Mouse (Mus musculus) liver, embryonic 12.5 days (tissue): ENCODE results near the gene Syne3. TPM values are rescaled to one million over a fixed set of nuclear protein-coding genes. Genes with fewer than 3 reads are reported as not detected.

Experiments used
- ATAC-seq: fragments of 200-750 bp; cut with Nextera tagmentation; 2 replicates; pipeline ENCODE4 v1.8.0; 2017; ENCODE audit warnings: moderate number of reproducible peaks, mild to moderate bottlenecking, moderate library complexity
- H3K27ac ChIP-seq: fragments of 300-500 bp; sonication (generic); 2 replicates; pipeline ENCODE4 v1.5.1; 2016; ENCODE audit warnings: mild to moderate bottlenecking
- H3K27me3 ChIP-seq: fragments of 300-500 bp; sonication (generic); replicated peaks from 2 replicates; pipeline ENCODE4 v1.6.1; 2016; ENCODE audit warnings: mild to moderate bottlenecking, moderate library complexity
- H3K36me3 ChIP-seq: fragments of 300-500 bp; sonication (generic); 2 replicates; pipeline ENCODE4 v1.6.1; 2016; ENCODE audit warnings: mild to moderate bottlenecking, moderate library complexity
- H3K4me1 ChIP-seq: fragments of 300-500 bp; sonication (generic); 2 replicates; pipeline ENCODE4 v1.6.1; 2016
- H3K4me2 ChIP-seq: fragments of 300-500 bp; sonication (generic); 2 replicates; pipeline ENCODE4 v1.6.1; 2016; ENCODE audit warnings: mild to moderate bottlenecking, moderate library complexity
- H3K4me3 ChIP-seq: fragments of 300-500 bp; sonication (generic); 2 replicates; pipeline ENCODE4 v1.5.1; 2016; ENCODE audit warnings: mild to moderate bottlenecking, moderate library complexity
- H3K9ac ChIP-seq: fragments of 300-500 bp; sonication (generic); 2 replicates; pipeline ENCODE4 v1.6.1; 2016; ENCODE audit warnings: mild to moderate bottlenecking, moderate library complexity
- H3K9me3 ChIP-seq: fragments of 300-500 bp; sonication (generic); replicated peaks from 2 replicates; pipeline ENCODE4 v1.6.1; 2016; ENCODE audit warnings: mild to moderate bottlenecking, moderate library complexity
- WGBS: fragments of 180-500 bp; shearing (Covaris S2); methylation state at CpG from one replicate; pipeline ENCODE4 v1.1.7; 2016; ENCODE audit not compliant: insufficient replicate concordance; 5-methylcytosine and 5-hydroxymethylcytosine counted together
- polyA plus RNA-seq: library from polyadenylated mRNA; unstranded; fragments of >200 nt; fragmentation: Nextera tagmentation; extraction: Ambion mirVana; gene quantifications from 2 replicates; pipeline ENCODE4 v1.2.1, GENCODE M21; 2016

The Syne3 gene
- polyA plus RNA-seq, 1 experiment from 2014 or later, result 2.1 TPM

- WGBS, result 83% methylated on average over 22 of the region's 22 CpGs
- Histone ChIP-seq H3K4me2 (no peak overlapping the region), H3K9ac (no peak overlapping the region), H3K9me3 (no peaks in the 10 kb centered on the region), H3K36me3 (peaks cover 24% of the 10 kb centered on the region; the same call in 1 of the 2 replicates), H3K27ac (no peak overlapping the region), H3K4me3 (no peak overlapping the region), H3K27me3 (no peaks in the 10 kb centered on the region), H3K4me1 (peaks cover 14% of the 10 kb centered on the region; the same call in 1 of the 2 replicates)
- no peak for ATAC-seq
Measured at GRCm38 (mm10) chr12:104978943-104979723, 30.5 kb downstream of the Syne3 start.

- H3K9me3 ChIP-seq, result no peaks in the 10 kb centered on the region
- no peak overlapping the region for H3K4me3 ChIP-seq
- peaks cover 9% of the 10 kb centered on the region; the same call in 1 of the 2 replicates for H3K4me1 ChIP-seq
- H3K27ac ChIP-seq, result no peak overlapping the region
- no peak for ATAC-seq
- H3K27me3 ChIP-seq, result no peaks in the 10 kb centered on the region
- WGBS, result 62% methylated on average over 9 of the region's 9 CpGs
- peaks cover 25% of the 10 kb centered on the region; the same call in 1 of the 2 replicates for H3K36me3 ChIP-seq
- no peak overlapping the region for H3K4me2 ChIP-seq
- H3K9ac ChIP-seq, result no peak overlapping the region
Measured at GRCm38 (mm10) chr12:104978420-104978819, 31.2 kb downstream of the Syne3 start.

GRCm38 (mm10) chr12:104976903-104977302 lies 32.7 kb downstream of the Syne3 start:
- no peaks in the 10 kb centered on the region for H3K27me3 ChIP-seq
- H3K4me2 ChIP-seq, result no peak overlapping the region
- H3K4me3 ChIP-seq, result no peak overlapping the region
- no peak overlapping the region for H3K27ac ChIP-seq
- H3K4me1 ChIP-seq, result 0 out of 2 replicates have a peak, but pooled peaks cover 8% of the 10 kb centered on the region
- ATAC-seq, result no peak
- peaks cover 27% of the 10 kb centered on the region for H3K36me3 ChIP-seq
- WGBS, result 88% methylated on average over 7 of the region's 7 CpGs
- no peaks in the 10 kb centered on the region for H3K9me3 ChIP-seq
- H3K9ac ChIP-seq, result no peak overlapping the region

GRCm38 (mm10) chr12:104976331-104976817 lies 33.2 kb downstream of the Syne3 start:
- Histone ChIP-seq H3K9ac (no peak overlapping the region), H3K4me2 (no peak overlapping the region), H3K4me1 (0 out of 2 replicates have a peak, but pooled peaks cover 8% of the 10 kb centered on the region), H3K36me3 (peaks cover 27% of the 10 kb centered on the region), H3K4me3 (no peak overlapping the region), H3K27me3 (no peaks in the 10 kb centered on the region), H3K9me3 (no peaks in the 10 kb centered on the region), H3K27ac (no peak overlapping the region)
- no peak for ATAC-seq
- 82% methylated on average over 8 of the region's 8 CpGs for WGBS

- Histone ChIP-seq H3K27ac (no peak overlapping the region), H3K4me2 (no peak overlapping the region), H3K36me3 (peaks cover 42% of the 10 kb centered on the region), H3K9me3 (no peaks in the 10 kb centered on the region), H3K9ac (no peak overlapping the region), H3K4me3 (no peak overlapping the region), H3K27me3 (no peaks in the 10 kb centered on the region), H3K4me1 (no peaks in the 10 kb centered on the region)
- WGBS, result 87% methylated on average over 6 of the region's 6 CpGs
- ATAC-seq, result no peak
Measured at GRCm38 (mm10) chr12:104972860-104973259, 36.7 kb downstream of the Syne3 start.

- ATAC-seq, result no peak
Measured at GRCm38 (mm10) chr12:104969618-104970017, 40.0 kb downstream of the Syne3 start.

GRCm38 (mm10) chr12:104969177-104969576 lies 40.4 kb downstream of the Syne3 start:
- 83% methylated on average over 9 of the region's 9 CpGs for WGBS
- no peak for ATAC-seq
- H3K4me3 ChIP-seq, result no peak overlapping the region

More at GRCm38 (mm10) chr12:104969618-104970017, 40.0 kb downstream of the Syne3 start:
- H3K4me1 ChIP-seq, result no peaks in the 10 kb centered on the region
- H3K4me2 ChIP-seq, result no peak overlapping the region
- peaks cover 42% of the 10 kb centered on the region for H3K36me3 ChIP-seq
- H3K9ac ChIP-seq, result no peak overlapping the region
- no peaks in the 10 kb centered on the region for H3K27me3 ChIP-seq
- WGBS, result 73% methylated on average over 4 of the region's 4 CpGs
- H3K9me3 ChIP-seq, result no peaks in the 10 kb centered on the region
- H3K27ac ChIP-seq, result no peak overlapping the region
- H3K4me3 ChIP-seq, result no peak overlapping the region

GRCm38 (mm10) chr12:104964953-104965911 lies 44.4 kb downstream of the Syne3 start:
- Histone ChIP-seq H3K9me3 (no peaks in the 10 kb centered on the region), H3K36me3 (peaks cover 52% of the 10 kb centered on the region), H3K27me3 (no peaks in the 10 kb centered on the region), H3K27ac (no peak overlapping the region), H3K4me3 (no peak overlapping the region), H3K4me1 (peaks cover 5% of the 10 kb centered on the region), H3K9ac (no peak overlapping the region), H3K4me2 (no peak overlapping the region)
- ATAC-seq, result no peak
- 76% methylated on average over 7 of the region's 7 CpGs for WGBS

More at GRCm38 (mm10) chr12:104969177-104969576, 40.4 kb downstream of the Syne3 start:
- no peak overlapping the region for H3K9ac ChIP-seq
- no peaks in the 10 kb centered on the region for H3K9me3 ChIP-seq
- H3K36me3 ChIP-seq, result peaks cover 37% of the 10 kb centered on the region
- no peaks in the 10 kb centered on the region for H3K4me1 ChIP-seq
- H3K4me2 ChIP-seq, result no peak overlapping the region
- H3K27ac ChIP-seq, result no peak overlapping the region
- H3K27me3 ChIP-seq, result no peaks in the 10 kb centered on the region

GRCm38 (mm10) chr12:104960421-104960820 lies 49.2 kb downstream of the Syne3 start:
- Histone ChIP-seq H3K27ac (no peak overlapping the region), H3K9me3 (no peaks in the 10 kb centered on the region), H3K4me1 (peaks cover 10% of the 10 kb centered on the region), H3K4me2 (no peak overlapping the region), H3K36me3 (peaks cover 59% of the 10 kb centered on the region), H3K4me3 (no peak overlapping the region), H3K27me3 (no peaks in the 10 kb centered on the region), H3K9ac (no peak overlapping the region)
- ATAC-seq, result peak; percentile 66

- Histone ChIP-seq H3K4me2 (no peak overlapping the region), H3K4me3 (no peak overlapping the region), H3K36me3 (peaks cover 64% of the 10 kb centered on the region), H3K9me3 (no peaks in the 10 kb centered on the region), H3K9ac (no peak overlapping the region), H3K4me1 (peaks cover 10% of the 10 kb centered on the region), H3K27ac (no peak overlapping the region), H3K27me3 (no peaks in the 10 kb centered on the region)
- no peak for ATAC-seq
- 70% methylated on average over 9 of the region's 9 CpGs for WGBS
Measured at GRCm38 (mm10) chr12:104959966-104960365, 49.6 kb downstream of the Syne3 start.

GRCm38 (mm10) chr12:104958263-104958662 lies 51.3 kb downstream of the Syne3 start:
- H3K27me3 ChIP-seq, result no peaks in the 10 kb centered on the region
- no peak overlapping the region for H3K27ac ChIP-seq
- H3K9me3 ChIP-seq, result no peaks in the 10 kb centered on the region
- peaks cover 10% of the 10 kb centered on the region for H3K4me1 ChIP-seq
- peaks cover 71% of the 10 kb centered on the region for H3K36me3 ChIP-seq
- no peak overlapping the region for H3K9ac ChIP-seq
- WGBS, result 79% methylated on average over 11 of the region's 11 CpGs
- no peak overlapping the region for H3K4me3 ChIP-seq
- no peak for ATAC-seq
- H3K4me2 ChIP-seq, result no peak overlapping the region

- no peak overlapping the region for H3K4me2 ChIP-seq
- WGBS, result 92% methylated on average over 1 of the region's 1 CpGs
- no peak overlapping the region for H3K27ac ChIP-seq
- no peak for ATAC-seq
- H3K27me3 ChIP-seq, result no peaks in the 10 kb centered on the region
- H3K9me3 ChIP-seq, result no peaks in the 10 kb centered on the region
- no peak overlapping the region for H3K4me3 ChIP-seq
- H3K4me1 ChIP-seq, result peaks cover 10% of the 10 kb centered on the region
- H3K36me3 ChIP-seq, result peaks cover 69% of the 10 kb centered on the region
- no peak overlapping the region for H3K9ac ChIP-seq
Measured at GRCm38 (mm10) chr12:104957165-104957564, 52.4 kb downstream of the Syne3 start.
